ENCODE assay signal across 12 mouse cellular contexts in genomic region chr4:133486673-133487357, GRCm38 (mm10). TPM values are rescaled to one million over a fixed set of nuclear protein-coding genes. Genes with fewer than 3 reads are reported as not detected.
"Had no signal": no experiment of that assay in that cellular context is flagged by ENCODE, and none has a peak within 500 bp of the region (broad histone marks: within the 10 kb centered on the region; RNA-seq: fewer than 3 reads in every experiment).

No protein-coding gene starts in this region.

- H3K4me3 ChIP-seq: liver, embryonic 13.5 days had no signal

- H3K27ac ChIP-seq: liver, embryonic 13.5 days had no signal

- DNase-seq: kidney, postnatal 14 days; kidney, postnatal 4 days; left cerebral cortex, postnatal 4 days; liver, embryonic 13.5 days; lung, adult 2 months; lung, postnatal 14 days; lung, postnatal 4 days; midbrain, embryonic 14.5 days; thymus, postnatal 25 days had no signal

- H3K36me3 ChIP-seq: liver, embryonic 13.5 days had no signal

- H3K9ac ChIP-seq: liver, embryonic 13.5 days had no signal

- H3K4me2 ChIP-seq: liver, embryonic 13.5 days; midbrain, embryonic 11.5 days had no signal

- H3K9me3 ChIP-seq: liver, embryonic 13.5 days had no signal

RNA-seq across cellular contexts. Expression of gene Tent5b, which starts 6.9 kb away (rescaled TPM):
- polyA plus RNA-seq: liver, embryonic 13.5 days; neural tube, embryonic 14.5 days had no signal

RNA-seq across cellular contexts. Expression of gene Trnp1, which starts 11.5 kb away (rescaled TPM):
- polyA plus RNA-seq: liver, embryonic 16.5 days had no signal
